Mouse (Mus musculus): ENCODE results near the gene Myrf.

The Myrf gene

GRCm38 (mm10) chr19:10240654-10241305 lies at the start of gene Myrf:
Gene Myrf (minus strand): TSS chr19:10240748.
- DNase-seq (ENCODE audit: low spot score): peak; percentile 80

- no peak for DNase-seq (ENCODE audit: low spot score)
Measured at GRCm38 (mm10) chr19:10289609-10290150, 49.1 kb upstream of the Myrf start.

GRCm38 (mm10) chr19:10288125-10289040 lies 47.8 kb upstream of the Myrf start:
- DNase-seq (ENCODE audit: low spot score): no peak

- DNase-seq (ENCODE audit: low spot score): no peak
Measured at GRCm38 (mm10) chr19:10286458-10286872, 45.9 kb upstream of the Myrf start.

GRCm38 (mm10) chr19:10280771-10281540 lies 40.4 kb upstream of the Myrf start:
- no peak for DNase-seq (ENCODE audit: low spot score)

GRCm38 (mm10) chr19:10279668-10280067 lies 39.1 kb upstream of the Myrf start:
- DNase-seq (ENCODE audit: low spot score): no peak

GRCm38 (mm10) chr19:10278669-10279324 lies 38.2 kb upstream of the Myrf start:
- no peak for DNase-seq (ENCODE audit: low spot score)

GRCm38 (mm10) chr19:10277759-10278158 lies 37.2 kb upstream of the Myrf start:
- no peak for DNase-seq (ENCODE audit: low spot score)

- DNase-seq (ENCODE audit: low spot score): no peak
Measured at GRCm38 (mm10) chr19:10277331-10277730, 36.8 kb upstream of the Myrf start.

- no peak for DNase-seq (ENCODE audit: low spot score)
Measured at GRCm38 (mm10) chr19:10276483-10277144, 36.1 kb upstream of the Myrf start.

GRCm38 (mm10) chr19:10274056-10274455 lies 33.5 kb upstream of the Myrf start:
- no peak for DNase-seq (ENCODE audit: low spot score)

GRCm38 (mm10) chr19:10272746-10273145 lies 32.2 kb upstream of the Myrf start:
- no peak for DNase-seq (ENCODE audit: low spot score)

GRCm38 (mm10) chr19:10271592-10271991 lies 31.0 kb upstream of the Myrf start:
- DNase-seq (ENCODE audit: low spot score): no peak

GRCm38 (mm10) chr19:10270356-10270755 lies 29.8 kb upstream of the Myrf start:
- DNase-seq (ENCODE audit: low spot score): no peak

GRCm38 (mm10) chr19:10268851-10269250 lies 28.3 kb upstream of the Myrf start:
- DNase-seq (ENCODE audit: low spot score): no peak

- DNase-seq (ENCODE audit: low spot score): no peak
Measured at GRCm38 (mm10) chr19:10267953-10268352, 27.4 kb upstream of the Myrf start.

GRCm38 (mm10) chr19:10267057-10267456 lies 26.5 kb upstream of the Myrf start:
- peak; percentile 31 for DNase-seq (ENCODE audit: low spot score)

GRCm38 (mm10) chr19:10266196-10266850 lies 25.8 kb upstream of the Myrf start:
- peak; percentile 77 for DNase-seq (ENCODE audit: low spot score)

GRCm38 (mm10) chr19:10261369-10261768 lies 20.8 kb upstream of the Myrf start:
- DNase-seq (ENCODE audit: low spot score): no peak

- DNase-seq (ENCODE audit: low spot score): peak; percentile 82
Measured at GRCm38 (mm10) chr19:10258279-10259011, 17.9 kb upstream of the Myrf start.

Measured in ovary, postnatal 14 days (tissue).